Mouse (Mus musculus) E14TG2a.4 (cell line): ENCODE results near the gene Sptbn4.

Experiments
- CTCF ChIP-seq: conservative IDR thresholded peaks from 2 replicates; pipeline ENCODE4 v1.5.1; 2014; ENCODE audit warnings: low read length
- POU5F1 ChIP-seq: IDR thresholded peaks from 2 replicates; pipeline ENCODE4 v1.6.1; 2014; ENCODE audit warnings: low read length, borderline replicate concordance

- TF ChIP-seq CTCF (no peak), POU5F1 (no peak)
Measured at GRCm38 (mm10) chr7:27404203-27404942, 43.1 kb downstream of the Sptbn4 start.
